Mouse (Mus musculus) ES-E14 (cell line): ENCODE measurements around the gene Grm1.

Source experiments
- HCFC1 ChIP-seq: IDR thresholded peaks from 2 replicates; pipeline ENCODE4 v1.6.1; 2012; ENCODE audit warnings: low read length, inconsistent platforms, borderline replicate concordance; ENCODE audit not compliant: insufficient read depth
- MAFK ChIP-seq: IDR thresholded peaks from 2 replicates; pipeline ENCODE4 v1.6.1; 2014; ENCODE audit warnings: mild to moderate bottlenecking, low read depth, low read length, inconsistent platforms; ENCODE audit not compliant: insufficient read depth
- ZNF384 ChIP-seq: IDR thresholded peaks from 2 replicates; pipeline ENCODE4 v1.6.1; 2012; ENCODE audit warnings: low read depth, low read length, inconsistent platforms

GRCm38 (mm10) chr10:10814631-10815216 is 267.4 kb downstream of the Grm1 start:
- TF ChIP-seq HCFC1, result no peak
- no peak for TF ChIP-seq ZNF384
- no peak for TF ChIP-seq MAFK
